Mouse (Mus musculus) lung, postnatal 0 days (tissue): Measurements from ENCODE around the gene Zfp385c. TPM values are rescaled to one million over a fixed set of nuclear protein-coding genes. Genes with fewer than 3 reads are reported as not detected.

Experiments used
- ATAC-seq: fragments of 200-750 bp; cut with Nextera tagmentation; 2 replicates; pipeline ENCODE4 v1.8.0; 2017; ENCODE audit warnings: moderate library complexity
- DNase-seq: peaks from one replicate; pipeline ENCODE4 v3.0.0-alpha.2; 2016; ENCODE audit warnings: low spot score
- H3K27ac ChIP-seq: fragments of 300-500 bp; sonication (generic); 2 replicates; pipeline ENCODE4 v1.5.1; 2014; ENCODE audit warnings: antibody characterized with exemption, mild to moderate bottlenecking, low read length, mixed read lengths
- H3K27me3 ChIP-seq: fragments of 300-500 bp; sonication (generic); replicated peaks from 2 replicates; pipeline ENCODE4 v1.6.1; 2014; ENCODE audit warnings: low read length, mixed read lengths; ENCODE audit not compliant: insufficient read depth
- H3K36me3 ChIP-seq: fragments of 300-500 bp; sonication (generic); 2 replicates; pipeline ENCODE4 v1.6.1; 2014; ENCODE audit warnings: low read length, mixed read lengths; ENCODE audit not compliant: insufficient read depth
- H3K4me1 ChIP-seq: fragments of 300-500 bp; sonication (generic); 2 replicates; pipeline ENCODE4 v1.6.1; 2014; ENCODE audit warnings: antibody characterized with exemption, low read depth, low read length, mixed read lengths; ENCODE audit not compliant: insufficient read depth
- H3K4me2 ChIP-seq: fragments of 300-500 bp; sonication (generic); replicated peaks from 2 replicates; pipeline ENCODE4 v1.6.1; 2014; ENCODE audit warnings: low read depth, mild to moderate bottlenecking, low read length, moderate library complexity, mixed read lengths
- H3K4me3 ChIP-seq: fragments of 300-500 bp; sonication (generic); 2 replicates; pipeline ENCODE4 v1.5.1; 2014; ENCODE audit warnings: low read depth, low read length
- H3K9ac ChIP-seq: fragments of 300-500 bp; sonication (generic); replicated peaks from 2 replicates; pipeline ENCODE4 v1.6.1; 2014; ENCODE audit warnings: low read depth, mild to moderate bottlenecking
- H3K9me3 ChIP-seq: fragments of 300-500 bp; sonication (generic); 2 replicates; pipeline ENCODE4 v1.6.1; 2016; ENCODE audit warnings: low read length, mixed read lengths
- CTCF ChIP-seq: IDR thresholded peaks from 2 replicates; pipeline ENCODE4 v1.5.1; 2016; ENCODE audit warnings: antibody characterized with exemption, mild to moderate bottlenecking
- EP300 ChIP-seq: IDR thresholded peaks from 2 replicates; pipeline ENCODE4 v1.6.1; 2016; ENCODE audit warnings: antibody characterized with exemption, mild to moderate bottlenecking, control low read depth
- WGBS: fragments of 180-500 bp; shearing (Covaris S2); extraction: QIAGEN DNeasy Blood & Tissue Kit; methylation state at CpG from one replicate; pipeline ENCODE4 v1.1.7; 2014; 5-methylcytosine and 5-hydroxymethylcytosine counted together
- polyA plus RNA-seq: library from polyadenylated mRNA; unstranded; fragments of >200 nt; fragmentation: Nextera tagmentation; extraction: Ambion mirVana; gene quantifications from 2 replicates; pipeline ENCODE4 v1.2.1, GENCODE M21; 2015

Gene Zfp385c
- polyA plus RNA-seq, 1 experiment from 2014 or later: not detected

DNA sequence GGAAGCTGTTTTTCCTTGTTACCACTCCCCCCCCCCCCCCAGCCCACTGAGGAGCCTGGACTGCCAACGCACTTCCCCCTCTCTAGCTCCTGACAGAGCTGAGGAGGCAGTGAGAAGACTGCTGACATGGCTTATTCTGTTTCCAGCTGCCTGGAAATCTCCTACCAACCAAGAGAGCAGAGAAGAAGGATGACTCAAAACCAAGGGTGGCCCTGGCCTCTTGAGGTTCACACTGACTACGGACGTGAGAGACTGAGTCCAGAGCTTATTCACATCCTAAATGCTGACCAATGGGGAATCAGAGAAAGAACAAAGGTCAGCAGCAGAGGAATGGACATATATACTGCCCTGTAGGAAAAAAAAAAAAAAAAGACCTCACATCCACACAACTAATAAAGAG is 27.1 kb upstream of the Zfp385c start:
- no peaks in the 10 kb centered on the region for H3K9me3 ChIP-seq
- DNase-seq (no peak), ATAC-seq (no peak)
- H3K27me3 ChIP-seq: no peaks in the 10 kb centered on the region
- peaks cover 27% of the 10 kb centered on the region; the same call in 1 of the 2 replicates for H3K4me1 ChIP-seq
- no peak overlapping the region for H3K9ac ChIP-seq
- H3K4me2 ChIP-seq: no peak overlapping the region
- 63% methylated on average over 3 of the region's 3 CpGs for whole genome bisulfite sequencing
- peaks cover 40% of the 10 kb centered on the region for H3K36me3 ChIP-seq
- no peak overlapping the region for H3K27ac ChIP-seq
- H3K4me3 ChIP-seq: no peak overlapping the region
- no peak for TF ChIP-seq EP300

DNA sequence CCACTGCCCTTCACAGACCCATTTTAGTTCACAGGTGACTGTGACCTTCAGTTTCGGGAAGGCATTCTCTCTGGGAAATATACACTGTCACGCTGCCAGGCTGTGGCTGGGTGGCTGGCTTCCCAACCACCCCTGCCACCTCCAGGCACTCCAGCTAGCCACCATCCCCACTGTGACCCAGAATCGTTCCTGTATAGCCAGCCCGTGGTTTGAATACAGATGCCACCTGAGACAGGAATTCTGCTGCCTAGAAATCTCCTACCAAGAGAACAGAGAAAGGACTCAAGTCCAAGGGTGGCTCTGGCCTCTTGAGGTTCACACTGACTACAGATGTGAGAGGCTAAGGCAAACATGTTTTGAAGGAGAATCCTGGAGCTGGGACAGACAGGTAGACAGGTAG is 26.6 kb upstream of the Zfp385c start:
- no peak for TF ChIP-seq EP300
- no peak for TF ChIP-seq CTCF
- no peak for ATAC-seq

DNA sequence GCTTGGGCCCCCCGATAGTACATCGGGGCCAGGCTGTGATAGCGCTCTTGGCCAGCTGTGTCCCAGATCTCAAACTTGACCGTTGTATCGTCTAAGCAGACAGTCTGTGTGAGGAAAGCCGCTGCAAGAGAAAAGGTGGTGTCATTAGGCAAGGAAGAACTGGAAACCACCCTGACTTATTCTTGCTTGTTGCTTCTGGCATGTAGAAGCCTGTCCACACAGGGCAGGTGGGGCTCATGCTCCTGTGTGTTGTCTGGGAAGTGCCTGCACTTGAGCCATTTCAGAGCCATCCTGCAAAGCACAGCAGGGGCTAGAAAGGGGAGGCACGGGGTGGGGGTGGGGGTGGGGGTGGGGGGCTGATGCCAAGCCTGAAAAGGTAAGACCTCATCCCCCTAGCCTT is 26.2 kb upstream of the Zfp385c start:
- H3K27me3 ChIP-seq: no peaks in the 10 kb centered on the region
- no peak overlapping the region for H3K4me2 ChIP-seq
- no peak overlapping the region for H3K27ac ChIP-seq
- no peak overlapping the region for H3K4me3 ChIP-seq
- peaks cover 33% of the 10 kb centered on the region; the same call in 1 of the 2 replicates for H3K4me1 ChIP-seq
- no peaks in the 10 kb centered on the region for H3K9me3 ChIP-seq
- no peak for ATAC-seq
- no peak for DNase-seq
- 91% methylated on average over 7 of the region's 7 CpGs for WGBS
- TF ChIP-seq CTCF (no peak), EP300 (no peak)
- peaks cover 40% of the 10 kb centered on the region for H3K36me3 ChIP-seq
- H3K9ac ChIP-seq: no peak overlapping the region

More for the DNA sequence above, 26.6 kb upstream of the Zfp385c start:
- no peak overlapping the region for H3K9ac ChIP-seq
- no peak overlapping the region for H3K4me2 ChIP-seq
- peaks cover 29% of the 10 kb centered on the region; the same call in 1 of the 2 replicates for H3K4me1 ChIP-seq
- H3K27me3 ChIP-seq: no peaks in the 10 kb centered on the region
- H3K36me3 ChIP-seq: peaks cover 40% of the 10 kb centered on the region
- WGBS: 90% methylated on average over 4 of the region's 4 CpGs
- no peak overlapping the region for H3K4me3 ChIP-seq
- H3K9me3 ChIP-seq: no peaks in the 10 kb centered on the region
- no peak for DNase-seq
- H3K27ac ChIP-seq: no peak overlapping the region

DNA sequence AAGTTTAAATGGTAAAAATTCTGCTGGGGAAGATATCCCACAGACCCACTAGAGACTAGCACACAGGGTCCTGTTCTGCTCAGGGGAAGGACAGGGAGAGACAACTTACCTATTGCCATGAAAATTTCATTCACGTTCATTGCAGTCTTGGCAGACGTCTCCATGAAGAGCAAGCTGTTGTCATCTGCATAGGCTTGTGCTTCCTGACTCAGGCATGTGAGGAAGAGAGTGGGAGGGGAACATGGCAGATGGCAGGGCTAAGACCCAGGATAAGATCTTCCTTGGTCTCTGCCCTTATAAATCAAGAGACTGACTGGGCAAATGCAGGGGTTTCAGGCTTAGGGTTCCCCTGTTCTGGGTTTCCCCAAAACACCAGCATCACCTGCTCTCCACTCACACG is 24.4 kb upstream of the Zfp385c start:
- ATAC-seq: no peak
- no peak overlapping the region for H3K9ac ChIP-seq
- no peak overlapping the region for H3K27ac ChIP-seq
- no peak for DNase-seq
- H3K4me1 ChIP-seq: peaks cover 32% of the 10 kb centered on the region; the same call in 1 of the 2 replicates
- TF ChIP-seq EP300 (no peak), CTCF (no peak)
- no peak overlapping the region for H3K4me2 ChIP-seq
- no peaks in the 10 kb centered on the region for H3K9me3 ChIP-seq
- WGBS: 70% methylated on average over 3 of the region's 3 CpGs
- H3K4me3 ChIP-seq: no peak overlapping the region
- H3K27me3 ChIP-seq: no peaks in the 10 kb centered on the region
- H3K36me3 ChIP-seq: peaks cover 40% of the 10 kb centered on the region

DNA sequence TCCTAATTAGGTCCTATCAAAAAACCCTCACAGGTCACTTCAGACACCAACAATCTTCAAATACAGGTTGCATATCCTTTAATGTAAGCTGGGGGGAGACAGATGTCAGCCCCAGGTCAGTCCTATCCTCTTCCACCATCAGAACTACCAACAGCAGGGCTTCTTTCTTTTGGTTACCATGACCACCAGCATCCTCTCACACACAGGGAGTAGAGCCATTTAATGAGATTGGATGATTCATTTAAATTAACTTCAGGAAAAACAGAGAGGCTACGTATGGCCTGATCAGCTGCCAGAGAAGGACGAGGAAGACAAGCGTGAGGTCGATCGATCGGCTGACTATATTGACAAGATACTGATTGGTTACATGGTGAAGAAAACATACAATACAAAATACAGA is 22.7 kb upstream of the Zfp385c start:
- H3K4me3 ChIP-seq: no peak overlapping the region
- TF ChIP-seq EP300: no peak
- TF ChIP-seq CTCF: no peak
- H3K27ac ChIP-seq: no peak overlapping the region
- H3K36me3 ChIP-seq: peaks cover 40% of the 10 kb centered on the region
- no peak overlapping the region for H3K9ac ChIP-seq
- 89% methylated on average over 6 of the region's 6 CpGs for WGBS
- DNase-seq (no peak), ATAC-seq (no peak)
- H3K27me3 ChIP-seq: no peaks in the 10 kb centered on the region
- no peak overlapping the region for H3K4me2 ChIP-seq
- peaks cover 22% of the 10 kb centered on the region; the same call in 1 of the 2 replicates for H3K4me1 ChIP-seq
- no peaks in the 10 kb centered on the region for H3K9me3 ChIP-seq

DNA sequence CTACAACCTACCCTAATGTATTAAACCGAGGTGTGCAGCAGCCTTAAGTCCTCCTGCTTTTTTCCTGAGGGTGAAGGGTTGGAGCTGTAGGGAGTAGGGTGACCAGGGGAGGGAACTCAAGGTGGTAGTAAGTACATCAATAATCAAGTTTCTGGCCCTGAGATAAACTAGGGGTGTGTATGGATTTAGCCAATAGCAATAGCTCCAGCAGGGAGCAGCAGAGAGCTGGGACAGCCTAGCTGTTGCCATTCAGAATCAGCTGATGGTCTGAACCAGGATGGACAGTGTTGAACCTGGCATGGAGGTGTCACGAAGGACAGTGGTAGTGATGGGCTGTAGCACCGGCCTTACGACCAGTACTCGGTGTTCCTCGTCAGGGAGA is 22.3 kb upstream of the Zfp385c start:
- ATAC-seq: peak; percentile 59
- Histone ChIP-seq H3K9me3 (no peaks in the 10 kb centered on the region), H3K36me3 (peaks cover 40% of the 10 kb centered on the region), H3K4me1 (peaks cover 18% of the 10 kb centered on the region; the same call in 1 of the 2 replicates), H3K27me3 (no peaks in the 10 kb centered on the region), H3K9ac (no peak overlapping the region), H3K27ac (peak overlapping the region; percentile 62; the same call in 1 of the 2 replicates), H3K4me2 (peak overlapping the region; percentile 62), H3K4me3 (no peak overlapping the region)
- no peak for TF ChIP-seq EP300
- TF ChIP-seq CTCF: peak; percentile 93
- 48% methylated on average over 6 of the region's 6 CpGs for WGBS
- DNase-seq: peak; percentile 87
